Mouse (Mus musculus): Measurements from ENCODE around the gene Vps33b.

Gene Vps33b

DNA sequence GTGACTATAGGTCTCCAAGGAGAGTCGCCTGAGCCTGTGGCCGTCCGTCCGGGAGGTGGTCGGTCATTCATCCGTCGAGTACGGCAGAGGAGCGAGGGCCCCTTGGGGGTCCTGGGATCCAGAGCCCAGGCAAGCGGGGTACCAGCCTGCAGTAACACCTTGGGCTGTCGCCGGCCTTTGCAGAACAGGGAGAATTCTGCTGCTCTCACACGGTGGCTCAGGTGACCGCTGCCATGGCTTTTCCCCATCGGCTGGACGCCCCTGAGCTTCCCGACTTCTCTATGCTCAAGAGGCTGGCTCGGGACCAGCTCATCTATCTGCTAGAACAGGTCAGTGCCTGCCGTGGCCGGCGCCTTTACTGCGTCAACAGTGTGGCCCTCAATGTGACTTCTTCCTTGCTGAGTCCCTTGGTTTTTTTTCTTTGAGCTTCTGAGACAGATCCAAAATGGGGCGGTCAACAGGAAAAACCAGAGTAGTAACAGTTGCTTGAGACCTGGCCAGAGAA is 354 bp downstream of the Vps33b start:
- peak in 1 of 2 experiments; percentile 80 for DNase-seq

DNA sequence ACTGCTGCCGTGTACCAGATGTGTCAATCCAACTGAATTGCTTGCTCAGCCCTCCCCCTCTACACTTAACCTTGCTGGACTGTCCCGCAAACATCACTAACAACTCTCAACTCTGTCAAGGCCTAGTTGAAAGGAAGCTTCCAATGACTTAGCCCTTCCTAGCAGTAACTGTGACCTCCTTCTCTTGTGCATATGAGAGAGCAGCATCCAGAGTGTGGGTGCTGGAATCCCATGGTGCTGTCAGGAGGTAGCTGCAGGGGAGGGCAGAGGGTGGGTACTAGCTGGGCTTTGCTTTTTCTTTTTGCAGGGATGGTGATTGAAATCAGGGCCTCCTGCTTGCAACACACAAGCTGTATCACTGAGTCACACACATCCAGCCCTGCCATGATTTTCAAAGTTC is 4.0 kb downstream of the Vps33b start:
- no peak for DNase-seq

DNA sequence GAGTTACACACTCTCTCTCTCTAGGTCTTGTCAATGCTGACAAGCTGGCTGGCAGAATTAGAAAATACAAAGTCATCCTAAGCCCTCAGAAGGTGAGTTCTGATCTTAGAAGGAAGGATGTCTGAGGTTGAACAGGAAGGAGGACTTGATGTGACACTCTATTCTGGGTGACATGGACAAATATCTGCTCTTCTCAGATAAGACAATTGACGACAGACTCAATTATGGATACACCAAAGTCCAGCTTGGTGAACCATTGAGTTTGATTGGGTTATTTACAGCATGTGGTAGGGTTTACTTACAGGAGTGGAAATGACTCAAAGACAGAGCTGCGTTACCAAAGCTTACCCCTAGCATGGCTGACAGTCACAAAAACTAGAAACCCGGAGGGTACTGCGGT is 6.9 kb downstream of the Vps33b start:
- DNase-seq: no peak

DNA sequence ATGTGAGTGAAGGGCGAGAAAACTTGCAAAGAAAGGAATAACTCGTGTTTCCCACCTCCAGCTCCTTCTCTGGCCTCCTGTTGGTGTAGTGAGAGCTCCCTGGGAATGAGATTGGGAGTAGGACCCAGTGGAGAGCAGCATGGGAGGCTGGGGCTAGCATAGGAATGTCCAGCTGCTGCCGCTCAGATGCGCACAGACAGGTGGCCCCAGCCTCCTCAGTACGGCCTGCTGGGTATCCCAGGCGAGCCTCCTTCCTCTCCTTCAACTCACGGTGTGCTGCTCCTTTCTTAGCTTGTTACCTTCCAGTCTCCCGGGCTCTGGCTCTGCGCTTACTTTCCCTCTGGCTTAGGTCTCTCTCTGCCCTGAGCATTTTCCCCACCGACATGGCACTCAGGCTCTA is 10.6 kb downstream of the Vps33b start:
- no peak for DNase-seq

DNA sequence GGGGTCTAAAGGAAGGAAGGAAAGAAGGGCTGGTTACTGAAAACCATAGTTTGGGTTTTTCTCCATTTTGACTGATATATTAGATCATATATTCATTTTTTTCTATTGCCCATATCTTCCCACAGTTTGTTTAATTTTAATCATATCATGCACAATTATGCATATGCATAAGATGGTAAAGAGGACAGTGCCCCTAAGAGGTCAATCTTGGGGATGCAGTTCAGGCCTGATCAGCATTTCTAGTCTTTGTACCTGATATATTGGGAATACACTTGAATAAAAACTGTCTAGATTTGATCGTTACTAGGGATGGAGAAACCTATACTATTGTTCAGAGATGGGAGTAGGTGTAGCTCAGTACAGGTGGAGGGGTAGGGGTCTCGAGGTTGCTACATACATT is 11.5 kb downstream of the Vps33b start:
- DNase-seq: no peak

DNA sequence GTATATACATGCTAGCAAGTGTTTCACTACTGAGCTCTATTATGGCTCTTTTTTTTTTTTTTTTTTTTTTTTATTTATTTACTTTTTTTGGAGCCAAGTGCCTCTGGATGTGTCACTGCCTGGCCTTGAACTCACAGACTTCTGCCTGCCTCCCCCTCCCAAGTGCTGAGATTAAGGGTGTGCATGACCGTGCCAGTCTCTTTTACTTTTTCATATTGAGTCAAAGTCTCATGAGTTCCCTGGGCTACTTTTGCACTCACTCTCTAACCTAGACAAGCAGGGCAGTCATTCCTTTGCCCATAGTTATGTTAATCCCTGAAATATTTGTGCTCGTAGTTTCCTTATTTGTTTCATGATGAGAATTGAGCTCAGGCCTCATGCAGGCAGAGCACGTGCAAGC is 12.2 kb downstream of the Vps33b start:
- DNase-seq: no peak

DNA sequence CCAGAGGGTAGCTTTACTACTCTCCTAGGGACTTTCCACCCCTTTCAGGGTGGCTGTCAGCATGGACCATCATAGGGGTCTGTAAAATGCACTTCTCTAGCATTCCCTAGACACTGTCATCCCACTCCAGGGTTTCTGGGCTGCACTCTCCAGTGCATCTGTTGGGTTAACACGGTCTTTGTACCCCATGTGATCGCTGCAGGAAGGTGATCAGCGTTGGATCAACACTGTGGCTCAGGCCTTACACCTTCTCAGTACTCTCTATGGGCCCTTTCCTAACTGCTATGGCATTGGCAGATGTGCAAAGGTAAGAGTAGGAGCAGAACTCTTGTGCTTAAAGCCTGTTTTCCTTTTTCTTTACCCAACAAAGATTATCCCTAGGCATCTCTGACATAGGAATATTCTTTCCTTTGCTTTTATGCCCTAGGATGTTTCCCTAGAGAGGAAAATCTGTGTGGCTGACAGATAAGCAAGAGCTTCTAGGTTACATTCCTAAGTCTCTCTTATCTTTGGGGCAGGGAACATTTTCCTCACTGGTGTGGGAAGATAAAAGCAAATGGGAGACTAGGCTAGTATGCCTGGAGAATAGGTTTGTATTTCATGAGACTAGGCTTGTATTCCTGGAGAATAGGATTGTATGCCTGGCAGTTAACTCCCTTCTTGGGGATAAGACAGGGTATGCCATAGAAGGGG is 13.9 kb downstream of the Vps33b start:
- DNase-seq: no peak

DNA sequence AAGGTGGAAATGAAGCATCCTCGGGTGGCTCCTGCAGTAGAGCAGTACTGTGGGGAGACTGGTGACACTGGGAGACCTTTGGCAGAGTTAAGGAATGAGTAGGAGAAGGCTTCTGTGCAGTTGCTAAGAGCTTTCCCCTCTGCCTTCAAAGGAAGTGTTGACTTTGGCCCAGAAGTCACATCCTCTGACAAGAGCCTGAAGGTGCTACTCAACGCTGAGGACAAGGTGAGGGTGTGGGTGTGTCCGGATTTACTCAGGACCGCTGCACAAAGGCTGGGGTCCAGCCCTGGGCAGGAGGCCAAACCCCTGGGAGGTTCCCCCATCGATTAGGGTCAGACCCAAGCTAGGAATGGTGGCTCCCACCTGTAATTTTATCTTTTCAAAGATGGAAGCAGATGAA is 14.9 kb downstream of the Vps33b start:
- DNase-seq: no peak

DNA sequence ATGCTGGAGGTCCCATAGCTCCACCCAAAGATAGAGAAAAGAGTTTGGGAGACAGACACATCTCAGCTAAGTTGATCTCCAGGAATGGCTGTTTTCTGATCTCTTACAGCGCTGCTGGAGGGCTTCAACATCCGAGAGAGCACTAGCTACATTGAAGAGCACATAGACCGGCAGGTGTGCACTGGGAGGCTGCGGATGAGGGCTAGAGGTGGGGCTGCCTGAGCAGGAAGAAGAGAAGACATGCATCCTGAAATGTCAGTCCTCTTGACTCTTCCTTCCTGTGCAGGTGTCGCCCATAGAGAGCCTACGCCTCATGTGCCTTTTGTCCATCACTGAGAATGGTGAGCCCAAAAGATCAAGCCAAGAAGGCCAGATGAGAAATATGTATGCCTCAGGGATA is 16.3 kb downstream of the Vps33b start:
- DNase-seq: no peak

DNA sequence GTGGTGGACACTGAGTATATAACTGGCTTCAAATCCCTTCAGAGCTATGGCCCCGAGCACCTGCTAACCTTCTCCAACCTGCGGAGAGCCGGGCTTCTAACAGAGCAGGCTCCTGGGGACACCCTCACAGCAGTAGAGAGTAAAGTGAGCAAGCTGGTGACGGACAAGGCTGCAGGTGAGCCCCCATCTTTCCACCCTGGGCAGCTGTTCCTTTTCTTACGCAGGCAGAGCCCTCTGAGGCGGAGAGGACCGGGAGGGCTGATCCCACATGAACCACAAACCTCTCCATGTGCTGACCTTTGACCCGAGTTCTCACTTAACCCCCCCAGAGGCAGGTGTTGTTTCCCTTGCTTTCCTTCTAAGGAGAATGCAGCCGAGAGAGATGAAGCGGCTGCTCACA is 18.3 kb downstream of the Vps33b start:
- no peak for DNase-seq

DNA sequence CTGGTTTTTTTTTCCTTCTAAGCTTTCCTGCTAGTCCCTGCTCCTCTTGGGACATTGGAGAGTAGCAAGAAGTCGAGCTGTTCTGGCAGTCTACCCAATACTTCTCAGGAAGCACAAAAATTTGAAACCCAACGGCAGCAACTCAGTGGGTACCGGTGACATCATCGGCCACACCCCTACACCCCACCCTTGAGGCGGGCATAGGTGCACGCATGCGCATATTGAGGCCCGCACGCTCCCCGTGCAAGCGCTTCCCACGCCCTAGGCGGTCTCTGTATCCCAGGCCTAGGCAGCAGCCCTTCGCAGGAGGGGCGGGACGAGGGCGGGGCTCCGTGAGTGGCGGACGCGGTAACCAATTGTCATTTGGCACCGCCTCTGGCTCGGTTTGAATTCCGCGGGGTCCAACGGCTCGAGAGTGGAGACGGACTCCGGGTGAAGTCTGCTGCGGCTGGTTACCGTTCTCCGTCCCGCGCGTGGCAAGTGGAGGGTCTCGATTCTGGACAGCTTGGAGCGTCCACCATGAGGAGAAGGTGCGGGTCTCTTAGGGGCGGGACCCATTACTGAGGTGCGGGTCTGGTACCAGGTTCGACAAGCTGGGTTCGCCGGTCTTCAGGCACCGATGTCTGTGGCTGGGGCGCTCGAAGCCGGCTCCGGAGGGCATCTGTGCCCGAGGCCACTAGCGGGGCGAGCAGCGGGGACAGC is 24.8 kb downstream of the Vps33b start, which contains the start of gene Prc1:
Prc1 (plus strand) TSS at position 389 of the 702 bp plus-strand sequence.
- peak; percentile 98 to 100 for DNase-seq

DNA sequence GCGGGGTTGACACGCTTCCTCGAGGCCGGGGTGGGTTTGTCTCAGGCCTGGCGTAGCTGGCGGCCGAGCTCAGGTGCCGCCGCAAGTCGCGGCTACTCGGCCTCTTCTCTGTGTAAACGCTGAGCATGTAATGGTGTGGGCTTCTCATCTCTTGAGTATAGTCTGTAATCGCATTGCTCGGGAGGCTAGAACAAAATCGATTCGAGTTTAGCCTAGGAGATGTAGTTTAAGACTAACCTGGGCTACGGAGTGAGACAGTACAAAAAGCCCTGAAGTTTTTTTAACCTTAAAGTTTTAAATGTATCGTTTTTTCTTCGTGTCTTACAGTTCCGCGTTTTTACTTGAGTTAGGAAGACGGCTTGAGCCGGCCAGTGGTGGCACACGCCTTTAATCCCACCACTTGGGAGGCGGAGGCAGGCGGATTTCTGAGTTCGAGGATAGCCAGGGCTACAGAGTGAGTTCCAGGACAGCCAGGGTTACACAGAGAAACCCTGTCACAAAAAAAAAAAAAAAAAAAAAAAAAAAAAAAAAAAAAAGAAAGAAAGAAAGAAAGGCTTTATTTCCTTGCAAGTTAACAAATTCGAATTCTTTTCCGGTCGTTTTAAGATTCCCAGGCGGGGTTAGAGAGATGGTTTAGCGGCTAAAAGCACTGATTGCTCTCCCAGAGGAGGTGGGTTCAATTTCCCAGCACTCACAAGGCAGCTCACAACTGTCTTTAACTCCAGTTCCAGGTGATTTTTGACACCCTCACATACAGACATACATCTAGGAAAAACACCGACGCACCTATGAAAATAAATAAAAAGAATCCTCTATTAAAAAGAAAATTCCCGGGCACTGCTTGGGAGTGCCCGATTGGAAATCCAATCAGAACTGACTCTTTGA is 25.6 kb downstream of the Vps33b start:
- peak in 1 of 2 experiments; percentile 14 for DNase-seq

DNA sequence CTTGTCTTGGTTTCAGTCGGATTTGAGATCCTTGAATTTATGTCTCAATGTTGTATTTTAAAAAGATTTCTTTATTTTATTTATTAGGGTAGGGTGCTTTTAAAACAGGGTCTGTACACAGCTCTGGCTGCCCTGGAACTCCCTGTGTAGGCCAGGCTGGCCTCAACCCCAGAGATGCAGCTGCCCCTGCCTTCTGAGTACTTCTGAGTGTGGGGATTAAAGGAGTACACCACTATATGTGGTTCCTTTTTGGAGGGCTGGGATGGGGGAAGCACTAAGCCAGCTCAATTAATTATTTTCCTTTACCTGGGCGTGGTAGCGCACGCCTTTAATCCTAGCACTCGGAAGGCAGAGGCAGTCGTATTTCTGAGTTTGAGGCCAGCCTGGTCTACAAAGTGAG is 27.0 kb downstream of the Vps33b start:
- no peak for DNase-seq

DNA sequence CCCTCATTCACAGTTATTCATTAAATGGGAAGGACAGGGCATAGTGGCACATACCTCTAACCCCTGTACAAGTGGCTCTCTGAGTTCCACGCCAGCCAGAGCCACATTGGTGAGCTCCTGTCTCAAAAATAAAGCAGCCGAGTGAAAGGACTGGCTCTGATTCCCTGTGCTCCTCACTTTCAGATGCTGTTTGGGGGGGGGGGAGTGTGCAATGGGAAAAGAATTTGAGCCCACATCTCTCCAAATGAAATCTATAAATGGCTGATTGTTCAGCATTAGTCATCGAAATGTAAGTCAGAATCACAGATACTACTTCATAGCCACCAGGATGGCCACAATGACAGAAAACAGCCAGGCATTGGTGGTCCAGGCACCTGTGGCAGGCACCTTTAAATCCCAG is 27.6 kb downstream of the Vps33b start:
- no peak for DNase-seq

DNA sequence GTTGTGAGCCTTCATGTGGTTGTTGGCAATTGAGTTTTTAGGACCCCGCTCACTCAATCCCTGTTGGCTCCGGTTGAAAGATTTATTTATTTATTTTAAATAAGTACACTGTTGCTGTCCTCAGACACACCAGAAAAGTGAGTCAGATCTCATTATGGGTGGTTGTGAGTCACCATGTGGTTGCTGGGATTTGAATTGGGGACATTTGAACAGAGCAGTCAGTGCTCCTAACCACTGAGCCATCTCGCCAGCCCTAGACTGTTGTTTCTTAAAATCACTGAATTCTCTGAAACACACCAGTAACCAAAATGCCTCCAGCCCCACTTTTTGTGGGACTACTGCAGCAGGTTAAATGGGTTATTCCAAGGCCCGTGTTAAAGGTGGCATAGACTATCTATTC is 29.3 kb downstream of the Vps33b start:
- DNase-seq: no peak

DNA sequence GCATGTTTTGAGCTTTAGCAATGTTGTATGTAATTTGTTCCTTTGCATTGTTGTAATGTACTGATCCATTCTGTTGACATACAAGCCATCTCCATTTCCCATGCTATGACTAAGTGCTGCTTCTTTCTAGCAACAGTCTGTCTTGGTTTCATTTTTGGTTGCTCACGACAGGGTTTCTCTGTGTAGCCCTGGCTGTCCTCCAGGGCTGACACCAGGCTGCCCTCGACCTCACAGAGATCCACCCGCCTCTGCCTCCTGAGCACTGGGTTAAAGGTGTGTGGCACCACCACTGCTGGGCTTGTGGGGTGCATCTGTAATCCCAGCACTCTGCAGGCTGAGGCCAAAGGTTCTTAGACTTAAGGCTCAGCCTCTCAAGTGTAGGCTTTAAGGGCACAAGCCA is 30.1 kb downstream of the Vps33b start:
- DNase-seq: no peak

DNA sequence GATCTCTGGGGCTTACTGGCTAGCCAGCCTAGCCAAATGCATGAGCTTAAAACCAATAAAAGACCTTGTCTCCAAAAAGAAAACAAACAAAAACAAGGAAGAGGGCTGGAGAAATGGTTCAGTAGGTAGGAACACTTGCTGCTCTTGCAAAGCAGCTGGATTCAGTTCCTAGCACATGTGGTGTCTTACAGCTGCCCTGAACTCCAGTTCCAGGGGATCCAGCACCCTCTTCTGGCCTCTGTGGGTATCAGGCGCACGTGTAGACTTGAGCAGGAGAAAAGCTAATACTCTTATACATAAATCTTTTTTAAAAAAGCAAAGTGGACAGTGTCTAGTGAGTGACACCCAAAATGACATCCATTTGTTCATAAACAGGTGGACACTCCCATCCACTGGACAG is 32.1 kb downstream of the Vps33b start:
- DNase-seq: no peak

DNA sequence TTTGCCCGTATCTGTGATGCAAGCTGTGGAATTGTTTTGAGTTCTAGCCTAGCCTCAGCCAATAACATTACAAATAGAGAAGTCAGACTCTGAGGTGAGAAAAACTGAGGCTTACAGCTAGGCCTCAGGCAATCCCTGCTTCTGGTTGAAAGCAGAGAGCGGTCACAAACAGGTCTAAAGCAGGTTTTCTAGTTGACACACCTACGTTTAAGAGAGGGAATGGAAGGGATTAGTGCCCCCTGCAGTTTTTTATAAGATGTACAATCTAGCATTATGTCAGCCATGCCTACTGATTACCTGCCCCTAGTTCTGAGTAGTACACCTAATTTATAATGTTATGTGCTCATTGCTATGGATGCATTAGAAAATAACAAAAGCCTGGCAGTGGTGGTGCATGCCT is 38.3 kb downstream of the Vps33b start:
- no peak for DNase-seq

DNA sequence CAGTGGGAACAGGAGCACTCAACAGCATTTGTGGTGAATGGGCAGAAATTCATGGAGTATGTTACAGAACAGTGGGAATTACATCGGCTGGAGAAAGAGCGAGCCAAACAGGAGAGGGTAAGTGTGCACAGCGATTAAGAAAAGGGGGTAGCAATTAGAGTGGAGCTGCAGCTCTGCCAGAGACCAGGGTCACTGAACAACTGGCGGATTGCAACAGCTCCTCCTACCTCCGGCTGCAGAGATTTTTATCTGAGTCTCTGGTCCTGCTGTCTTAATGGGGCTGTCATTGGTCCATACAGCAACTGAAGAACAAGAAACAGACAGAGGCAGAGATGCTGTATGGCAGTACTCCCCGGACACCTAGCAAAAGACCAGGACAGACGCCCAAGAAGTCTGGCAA is 41.3 kb downstream of the Vps33b start:
- no peak for DNase-seq

DNA sequence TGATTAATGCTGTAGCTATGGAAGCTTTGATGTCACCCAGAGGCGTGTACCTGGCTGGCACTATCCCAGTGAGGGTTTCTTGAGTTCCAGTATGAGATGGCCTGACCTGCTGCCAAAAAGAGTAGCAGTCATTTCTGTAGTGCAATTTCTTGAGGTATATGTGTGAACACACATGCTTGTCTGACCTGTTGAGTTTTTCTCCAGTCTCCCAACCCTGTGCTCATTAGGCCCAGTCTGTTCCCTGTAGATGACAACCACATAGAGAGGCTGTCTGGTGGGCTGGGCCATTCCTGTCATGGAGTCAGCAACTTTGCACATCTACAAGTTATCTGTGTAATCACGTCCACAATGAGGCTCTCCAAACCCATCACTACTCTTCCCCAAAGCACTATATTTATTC is 46.3 kb downstream of the Vps33b start:
- no peak for DNase-seq

DNA sequence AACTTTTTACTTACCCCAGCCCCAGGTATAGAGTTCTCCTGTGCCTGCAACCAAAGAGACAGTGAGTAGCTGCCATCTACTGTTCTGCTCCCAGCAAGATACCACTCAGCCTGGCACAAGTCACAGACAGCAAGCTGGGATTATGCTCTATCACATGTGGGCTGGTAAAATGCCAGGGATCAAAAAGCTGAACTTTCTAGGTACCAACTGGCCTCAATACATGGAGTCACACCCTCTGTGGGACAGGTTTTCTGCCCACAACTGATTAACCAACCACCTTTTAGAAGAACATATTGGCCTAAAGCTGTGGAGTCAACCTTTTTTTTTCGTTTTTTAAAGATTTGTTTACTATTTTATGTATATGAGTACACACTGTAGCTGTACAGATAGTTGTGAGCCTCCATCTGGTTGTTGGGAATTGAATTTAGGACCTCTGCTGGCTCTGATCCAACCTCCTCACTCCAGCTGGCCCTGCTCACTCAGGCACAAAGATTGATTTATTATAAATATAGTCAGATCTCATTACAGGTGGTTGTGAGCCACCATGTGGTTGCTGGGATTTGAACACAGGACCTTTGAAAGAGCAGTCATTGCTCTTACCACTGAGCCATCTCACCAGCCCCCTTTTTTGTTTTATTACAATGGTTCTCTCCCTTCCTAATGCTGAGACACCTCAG is 48.1 kb downstream of the Vps33b start:
- no peak for DNase-seq

DNA sequence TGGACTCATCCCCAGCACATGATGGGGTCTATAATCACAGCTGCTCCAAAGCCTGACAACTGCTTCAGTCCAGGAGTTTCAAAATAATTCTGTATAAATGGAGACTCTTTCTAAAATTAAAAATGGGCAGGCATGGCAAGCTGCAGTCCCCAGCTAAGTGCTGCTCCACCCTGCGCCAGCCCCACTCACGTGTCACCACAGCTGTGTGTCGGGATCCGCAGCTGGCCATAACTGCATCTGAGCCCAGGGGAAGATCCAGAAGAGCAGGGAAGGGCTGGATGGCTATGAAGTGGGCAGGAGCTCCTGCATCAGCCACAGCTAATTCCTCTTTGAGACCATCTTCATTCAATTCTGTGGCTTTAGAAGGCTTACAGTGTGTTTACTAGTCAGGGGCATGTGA is 49.2 kb downstream of the Vps33b start:
- DNase-seq: no peak
